Mouse (Mus musculus): ENCODE data around the gene Cdkn1b. TPM values are rescaled to one million over a fixed set of nuclear protein-coding genes. Genes with fewer than 3 reads are reported as not detected.

The Cdkn1b gene
- 14.5 and 16.3 TPM in 2 replicates for polyA plus RNA-seq (2012; rRNA removed; ENCODE audit: low replicate concordance)

DNA sequence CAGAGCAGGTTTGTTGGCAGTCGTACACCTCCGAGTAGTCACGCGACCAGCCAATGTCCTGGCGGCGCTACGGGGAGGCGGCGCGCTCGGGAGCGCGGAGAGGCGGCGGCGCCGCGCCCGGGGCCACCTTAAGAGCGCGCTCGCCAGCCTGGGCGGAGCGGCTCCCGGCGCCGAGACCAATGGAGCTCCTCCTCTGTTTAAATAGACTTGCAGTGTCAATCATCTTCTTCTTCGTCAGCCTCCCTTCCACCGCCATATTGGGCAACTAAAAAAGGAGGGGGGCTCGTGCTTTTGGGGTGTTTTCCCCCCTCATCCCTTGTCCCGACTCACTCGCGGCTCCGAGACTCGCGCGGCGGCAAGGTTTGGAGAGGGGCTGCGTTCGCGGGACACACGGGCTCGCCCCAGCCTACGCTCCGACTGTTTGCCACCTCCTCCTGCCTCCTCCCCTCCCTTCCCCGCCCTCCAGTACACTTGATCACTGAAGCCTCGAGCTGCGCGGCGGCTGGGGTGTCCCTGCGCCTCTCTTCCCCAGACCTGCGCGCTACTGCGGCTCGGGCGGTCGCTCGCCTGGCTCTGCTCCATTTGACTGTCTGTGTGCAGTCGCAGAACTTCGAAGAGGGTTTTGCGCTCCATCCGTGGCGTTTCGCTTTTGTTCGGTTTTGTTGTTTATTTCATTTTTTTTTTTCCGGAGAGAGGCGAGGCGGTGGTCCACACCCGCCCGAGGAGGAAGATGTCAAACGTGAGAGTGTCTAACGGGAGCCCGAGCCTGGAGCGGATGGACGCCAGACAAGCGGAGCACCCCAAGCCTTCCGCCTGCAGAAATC lies at the start of gene Cdkn1b:
TSS of gene Cdkn1b (plus strand) at position 212 of the 824 bp plus-strand sequence.

DNA sequence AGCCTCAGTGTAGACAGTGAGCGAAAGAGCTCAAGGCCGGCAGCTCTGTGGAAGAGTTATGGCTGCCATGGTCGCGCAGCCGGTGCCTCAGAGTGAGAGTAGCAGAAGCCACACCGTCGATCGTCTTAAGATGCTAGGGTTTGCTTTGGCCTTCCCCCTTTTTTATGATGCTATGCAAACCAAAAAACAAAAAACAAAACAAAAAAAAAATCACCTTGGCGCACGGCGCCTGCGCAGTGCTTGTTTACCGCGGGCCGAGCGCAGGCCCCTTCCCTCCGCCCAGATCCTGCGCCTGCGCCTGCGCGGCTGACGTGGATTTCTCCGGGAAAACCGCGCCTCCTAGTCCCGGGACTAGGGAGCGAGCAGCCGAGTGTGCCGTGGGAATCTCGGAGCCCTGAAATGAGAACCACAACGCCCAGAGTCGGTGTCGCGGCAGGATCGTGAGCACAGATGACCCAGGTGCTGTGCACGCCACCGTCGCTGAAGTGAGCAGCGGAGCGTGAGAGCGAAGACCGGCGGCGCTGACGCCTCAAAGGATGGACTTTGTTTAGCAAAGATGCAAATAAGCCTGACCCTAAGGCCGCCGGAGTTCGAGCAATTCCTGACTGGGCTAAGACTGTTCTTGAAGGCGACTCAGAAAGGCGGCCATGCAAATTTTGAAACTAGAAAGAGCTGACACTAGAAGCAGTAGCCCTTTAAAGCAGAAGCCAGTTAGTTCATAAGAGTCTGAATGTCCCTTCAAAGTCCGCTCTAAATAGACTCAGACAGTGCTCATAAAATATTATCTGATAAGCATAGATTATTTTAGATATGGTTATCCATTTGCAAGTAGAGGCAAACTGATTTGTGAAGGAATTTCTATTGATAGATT lies 21.9 kb upstream of the Cdkn1b start, which contains the start of gene Gpr19:
TSS of gene Gpr19 (minus strand) at position 484 of the 871 bp plus-strand sequence.

Other genes with a start within 250 kb of the Cdkn1b start
- gene Dusp16, start 127.8 kb upstream of the Cdkn1b start, polyA plus RNA-seq (2012; rRNA removed; ENCODE audit: low replicate concordance), result 21.3 and 24.7 TPM in 2 replicates
- gene Crebl2, start 90.2 kb upstream of the Cdkn1b start, polyA plus RNA-seq (2012; rRNA removed; ENCODE audit: low replicate concordance), result 2.5 and 3.2 TPM in 2 replicates
- 6.0 and 7.1 TPM in 2 replicates for gene Gpr19, start 21.8 kb upstream of the Cdkn1b start, polyA plus RNA-seq (2012; rRNA removed; ENCODE audit: low replicate concordance)
- 0.34 and 0.62 TPM in 2 replicates for gene Apold1, start 61.3 kb downstream of the Cdkn1b start, polyA plus RNA-seq (2012; rRNA removed; ENCODE audit: low replicate concordance)
- 14.3 and 16.9 TPM in 2 replicates for gene Ddx47, start 91.2 kb downstream of the Cdkn1b start, polyA plus RNA-seq (2012; rRNA removed; ENCODE audit: low replicate concordance)
- gene Gprc5a, start 145.2 kb downstream of the Cdkn1b start, polyA plus RNA-seq (2012; rRNA removed; ENCODE audit: low replicate concordance), result 7.7 and 34.6 TPM in 2 replicates
- gene Gprc5d, start 197.9 kb downstream of the Cdkn1b start, polyA plus RNA-seq (2012; rRNA removed; ENCODE audit: low replicate concordance), result 0.18 TPM in 1 of 2 replicates, not detected in the other

All from duodenum, adult 2 months (tissue).